Mouse (Mus musculus): ENCODE data around the gene Zfp365. TPM values are rescaled to one million over a fixed set of nuclear protein-coding genes. Genes with fewer than 3 reads are reported as not detected.

Gene Zfp365
- polyA plus RNA-seq, 1 experiment from 2014 or later: 5.2 TPM

- no peaks in the 10 kb centered on the region for H3K27me3 ChIP-seq (ENCODE audit: control insufficient read depth, insufficient read depth, low read length)
- 15% methylated on average over 7 of the region's 7 CpGs for WGBS
- H3K27ac ChIP-seq: no peak overlapping the region
- no peak for ATAC-seq (ENCODE audit: low FRiP score)
- no peak overlapping the region for H3K4me3 ChIP-seq (replicated peaks; ENCODE audit: low read length)
- no peaks in the 10 kb centered on the region for H3K9me3 ChIP-seq (ENCODE audit: control insufficient read depth, low read length)
- peak; percentile 61 for DNase-seq (ENCODE audit: low spot score)
- H3K36me3 ChIP-seq (replicated peaks; ENCODE audit: control insufficient read depth, insufficient read depth): no peaks in the 10 kb centered on the region
- H3K9ac ChIP-seq: no peak overlapping the region
- no peak overlapping the region for H3K4me2 ChIP-seq (replicated peaks)
- no peaks in the 10 kb centered on the region for H3K4me1 ChIP-seq (replicated peaks; ENCODE audit: control insufficient read depth, insufficient read depth, low read length)
These were observed 50.1 kb downstream of the Zfp365 start for GRCm38 (mm10) chr10:67862331-67862730.

DNA sequence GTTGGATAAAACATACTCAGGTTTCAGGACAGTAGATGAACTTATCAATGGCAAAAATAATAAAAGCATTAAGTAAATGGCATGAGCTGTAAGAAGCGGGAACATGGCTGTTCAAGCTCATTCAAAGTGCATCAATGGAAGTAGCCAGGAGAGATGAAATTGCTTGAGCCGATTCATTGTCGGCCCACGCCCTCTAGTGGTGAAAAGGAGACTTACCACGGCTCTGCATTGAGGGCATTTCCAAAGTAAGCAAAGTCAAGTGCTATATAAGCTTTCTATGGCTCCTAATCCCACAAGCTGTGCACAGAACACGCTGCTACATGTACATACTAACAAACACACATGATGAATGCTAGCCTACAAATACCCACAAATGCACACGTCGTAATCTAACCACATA lies 53.6 kb downstream of the Zfp365 start:
- Histone ChIP-seq H3K36me3 (replicated peaks; ENCODE audit: control insufficient read depth, insufficient read depth) (no peaks in the 10 kb centered on the region), H3K4me2 (replicated peaks) (no peak overlapping the region), H3K4me1 (replicated peaks; ENCODE audit: control insufficient read depth, insufficient read depth, low read length) (no peaks in the 10 kb centered on the region), H3K9ac (no peak overlapping the region), H3K27me3 (ENCODE audit: control insufficient read depth, insufficient read depth, low read length) (no peaks in the 10 kb centered on the region), H3K4me3 (replicated peaks; ENCODE audit: low read length) (no peak overlapping the region), H3K27ac (no peak overlapping the region), H3K9me3 (ENCODE audit: control insufficient read depth, low read length) (no peaks in the 10 kb centered on the region)
- ATAC-seq (ENCODE audit: low FRiP score) (peak; percentile 80; the same call in 1 of the 2 replicates), DNase-seq (ENCODE audit: low spot score) (peak; percentile 97)
- WGBS: 20% methylated on average over 8 of the region's 8 CpGs

GRCm38 (mm10) chr10:67857561-67857906 lies 54.9 kb downstream of the Zfp365 start:
- H3K27me3 ChIP-seq (ENCODE audit: control insufficient read depth, insufficient read depth, low read length): no peaks in the 10 kb centered on the region
- no peak overlapping the region for H3K27ac ChIP-seq
- H3K36me3 ChIP-seq (replicated peaks; ENCODE audit: control insufficient read depth, insufficient read depth): no peaks in the 10 kb centered on the region
- no peak overlapping the region for H3K4me2 ChIP-seq (replicated peaks)
- no peak for DNase-seq (ENCODE audit: low spot score)
- H3K4me3 ChIP-seq (replicated peaks; ENCODE audit: low read length): no peak overlapping the region
- H3K9ac ChIP-seq: no peak overlapping the region
- 72% methylated on average over 4 of the region's 4 CpGs for WGBS
- ATAC-seq (ENCODE audit: low FRiP score): no peak
- no peaks in the 10 kb centered on the region for H3K4me1 ChIP-seq (replicated peaks; ENCODE audit: control insufficient read depth, insufficient read depth, low read length)
- H3K9me3 ChIP-seq (ENCODE audit: control insufficient read depth, low read length): no peaks in the 10 kb centered on the region

GRCm38 (mm10) chr10:67856791-67857560 lies 55.5 kb downstream of the Zfp365 start:
- H3K9ac ChIP-seq: no peak overlapping the region
- no peaks in the 10 kb centered on the region for H3K4me1 ChIP-seq (replicated peaks; ENCODE audit: control insufficient read depth, insufficient read depth, low read length)
- no peaks in the 10 kb centered on the region for H3K27me3 ChIP-seq (ENCODE audit: control insufficient read depth, insufficient read depth, low read length)
- no peak overlapping the region for H3K4me2 ChIP-seq (replicated peaks)
- no peaks in the 10 kb centered on the region for H3K9me3 ChIP-seq (ENCODE audit: control insufficient read depth, low read length)
- H3K27ac ChIP-seq: no peak overlapping the region
- ATAC-seq (ENCODE audit: low FRiP score) (no peak), DNase-seq (ENCODE audit: low spot score) (no peak)
- WGBS: 93% methylated on average over 14 of the region's 14 CpGs
- H3K36me3 ChIP-seq (replicated peaks; ENCODE audit: control insufficient read depth, insufficient read depth): no peaks in the 10 kb centered on the region
- no peak overlapping the region for H3K4me3 ChIP-seq (replicated peaks; ENCODE audit: low read length)

DNA sequence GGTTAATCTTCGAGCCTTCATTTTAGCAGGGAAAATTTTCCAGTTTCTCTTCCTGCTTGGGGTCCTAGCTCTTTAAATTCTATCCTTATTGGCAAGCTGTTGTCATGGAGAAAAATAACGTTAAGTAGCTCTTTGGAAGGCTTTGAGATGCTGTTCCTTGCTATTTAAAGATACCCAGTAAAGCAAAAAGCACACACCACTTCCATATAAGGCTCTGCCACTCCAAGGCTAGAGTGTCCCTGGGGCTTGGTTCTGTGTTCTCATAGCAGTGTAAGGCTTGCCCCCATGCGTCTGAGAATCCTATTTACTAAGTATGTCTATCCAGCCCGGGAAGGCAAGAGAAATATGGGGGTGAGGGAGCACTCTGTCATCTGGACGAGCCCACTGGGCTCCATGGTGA lies 56.7 kb downstream of the Zfp365 start:
- no peaks in the 10 kb centered on the region for H3K36me3 ChIP-seq (replicated peaks; ENCODE audit: control insufficient read depth, insufficient read depth)
- no peaks in the 10 kb centered on the region for H3K27me3 ChIP-seq (ENCODE audit: control insufficient read depth, insufficient read depth, low read length)
- H3K27ac ChIP-seq: no peak overlapping the region
- no peak overlapping the region for H3K4me2 ChIP-seq (replicated peaks)
- WGBS: 62% methylated on average over 5 of the region's 5 CpGs
- no peak for ATAC-seq (ENCODE audit: low FRiP score)
- H3K4me1 ChIP-seq (replicated peaks; ENCODE audit: control insufficient read depth, insufficient read depth, low read length): no peaks in the 10 kb centered on the region
- no peak for DNase-seq (ENCODE audit: low spot score)
- no peaks in the 10 kb centered on the region for H3K9me3 ChIP-seq (ENCODE audit: control insufficient read depth, low read length)
- H3K9ac ChIP-seq: no peak overlapping the region
- no peak overlapping the region for H3K4me3 ChIP-seq (replicated peaks; ENCODE audit: low read length)

GRCm38 (mm10) chr10:67852411-67852810 lies 60.1 kb downstream of the Zfp365 start:
- no peak for DNase-seq (ENCODE audit: low spot score)
- Histone ChIP-seq H3K9me3 (ENCODE audit: control insufficient read depth, low read length) (no peaks in the 10 kb centered on the region), H3K27ac (no peak overlapping the region), H3K4me1 (replicated peaks; ENCODE audit: control insufficient read depth, insufficient read depth, low read length) (no peaks in the 10 kb centered on the region), H3K36me3 (replicated peaks; ENCODE audit: control insufficient read depth, insufficient read depth) (no peaks in the 10 kb centered on the region), H3K27me3 (ENCODE audit: control insufficient read depth, insufficient read depth, low read length) (no peaks in the 10 kb centered on the region), H3K4me2 (replicated peaks) (no peak overlapping the region), H3K4me3 (replicated peaks; ENCODE audit: low read length) (no peak overlapping the region), H3K9ac (no peak overlapping the region)
- no peak for ATAC-seq (ENCODE audit: low FRiP score)
- WGBS: 85% methylated on average over 6 of the region's 6 CpGs

DNA sequence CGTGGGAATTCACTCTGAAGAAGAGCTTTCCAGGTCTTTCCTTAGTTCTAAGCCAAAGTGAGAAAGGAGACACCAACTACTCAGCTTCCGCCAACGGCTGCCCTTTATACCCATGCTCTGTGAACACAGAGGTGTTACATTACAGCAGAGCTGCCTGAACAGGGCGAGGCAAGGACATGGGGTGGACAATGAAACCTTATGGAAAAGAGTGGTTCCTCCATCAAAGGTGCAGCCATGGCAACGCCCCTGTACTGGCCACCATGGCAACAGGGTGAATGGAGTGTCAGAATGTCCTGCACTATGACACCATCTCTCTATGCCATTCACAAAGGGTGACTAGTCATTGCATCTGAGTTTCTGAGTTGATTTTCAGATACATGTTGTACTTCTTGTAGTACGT lies 61.4 kb downstream of the Zfp365 start:
- no peak overlapping the region for H3K4me2 ChIP-seq (replicated peaks)
- no peaks in the 10 kb centered on the region for H3K9me3 ChIP-seq (ENCODE audit: control insufficient read depth, low read length)
- DNase-seq (ENCODE audit: low spot score): no peak
- 42% methylated on average over 6 of the region's 6 CpGs for WGBS
- no peak for ATAC-seq (ENCODE audit: low FRiP score)
- no peak overlapping the region for H3K27ac ChIP-seq
- H3K9ac ChIP-seq: no peak overlapping the region
- H3K27me3 ChIP-seq (ENCODE audit: control insufficient read depth, insufficient read depth, low read length): no peaks in the 10 kb centered on the region
- H3K36me3 ChIP-seq (replicated peaks; ENCODE audit: control insufficient read depth, insufficient read depth): no peaks in the 10 kb centered on the region
- H3K4me1 ChIP-seq (replicated peaks; ENCODE audit: control insufficient read depth, insufficient read depth, low read length): no peaks in the 10 kb centered on the region
- H3K4me3 ChIP-seq (replicated peaks; ENCODE audit: low read length): no peak overlapping the region

- 77% methylated on average over 14 of the region's 14 CpGs for WGBS
- Histone ChIP-seq H3K9me3 (ENCODE audit: control insufficient read depth, low read length) (no peaks in the 10 kb centered on the region), H3K4me2 (replicated peaks) (no peak overlapping the region), H3K4me3 (replicated peaks; ENCODE audit: low read length) (no peak overlapping the region), H3K9ac (no peak overlapping the region), H3K27ac (no peak overlapping the region), H3K4me1 (replicated peaks; ENCODE audit: control insufficient read depth, insufficient read depth, low read length) (no peaks in the 10 kb centered on the region), H3K36me3 (replicated peaks; ENCODE audit: control insufficient read depth, insufficient read depth) (no peaks in the 10 kb centered on the region), H3K27me3 (ENCODE audit: control insufficient read depth, insufficient read depth, low read length) (no peaks in the 10 kb centered on the region)
- ATAC-seq (ENCODE audit: low FRiP score) (no peak), DNase-seq (ENCODE audit: low spot score) (no peak)
These were observed 66.3 kb downstream of the Zfp365 start for GRCm38 (mm10) chr10:67846016-67846650.

GRCm38 (mm10) chr10:67841596-67841995 lies 70.9 kb downstream of the Zfp365 start:
- H3K9ac ChIP-seq: no peak overlapping the region
- ATAC-seq (ENCODE audit: low FRiP score) (no peak), DNase-seq (ENCODE audit: low spot score) (no peak)
- no peak overlapping the region for H3K4me3 ChIP-seq (replicated peaks; ENCODE audit: low read length)
- H3K9me3 ChIP-seq (ENCODE audit: control insufficient read depth, low read length): no peaks in the 10 kb centered on the region
- H3K4me1 ChIP-seq (replicated peaks; ENCODE audit: control insufficient read depth, insufficient read depth, low read length): no peaks in the 10 kb centered on the region
- H3K36me3 ChIP-seq (replicated peaks; ENCODE audit: control insufficient read depth, insufficient read depth): no peaks in the 10 kb centered on the region
- H3K4me2 ChIP-seq (replicated peaks): no peak overlapping the region
- H3K27ac ChIP-seq: no peak overlapping the region
- WGBS: 78% methylated on average over 10 of the region's 10 CpGs
- H3K27me3 ChIP-seq (ENCODE audit: control insufficient read depth, insufficient read depth, low read length): no peaks in the 10 kb centered on the region

Data from hindbrain, embryonic 14.5 days (tissue).